Mouse (Mus musculus): Measurements from ENCODE around the gene Pfn1. TPM values are rescaled to one million over a fixed set of nuclear protein-coding genes. Genes with fewer than 3 reads are reported as not detected.

The Pfn1 gene
- polyA plus RNA-seq, 1 experiment from 2014 or later = 2,344 TPM

GRCm38 (mm10) chr11:70660571-70660970 lies 6.1 kb upstream of the Pfn1 start:
- peaks cover 23% of the 10 kb centered on the region for H3K4me1 ChIP-seq (replicated peaks; ENCODE audit: control insufficient read depth, insufficient read depth, low read length)
- WGBS = 85% methylated on average over 8 of the region's 8 CpGs
- no peak overlapping the region for H3K4me2 ChIP-seq (ENCODE audit: low read length)
- no peak overlapping the region for H3K4me3 ChIP-seq (ENCODE audit: low read depth, low read length)
- H3K9me3 ChIP-seq (ENCODE audit: control insufficient read depth, low read length) = no peaks in the 10 kb centered on the region
- H3K9ac ChIP-seq (ENCODE audit: low read length) = no peak overlapping the region
- ATAC-seq (replicated peaks; ENCODE audit: low FRiP score, low TSS enrichment, low read depth) = no peak
- no peak overlapping the region for H3K27ac ChIP-seq (ENCODE audit: low read depth)
- DNase-seq (ENCODE audit: low spot score) = no peak
- no peaks in the 10 kb centered on the region for H3K27me3 ChIP-seq (replicated peaks; ENCODE audit: control insufficient read depth, insufficient read depth, low read length)
- H3K36me3 ChIP-seq (ENCODE audit: control insufficient read depth, insufficient read depth, low read length) = peaks cover 40% of the 10 kb centered on the region

DNA sequence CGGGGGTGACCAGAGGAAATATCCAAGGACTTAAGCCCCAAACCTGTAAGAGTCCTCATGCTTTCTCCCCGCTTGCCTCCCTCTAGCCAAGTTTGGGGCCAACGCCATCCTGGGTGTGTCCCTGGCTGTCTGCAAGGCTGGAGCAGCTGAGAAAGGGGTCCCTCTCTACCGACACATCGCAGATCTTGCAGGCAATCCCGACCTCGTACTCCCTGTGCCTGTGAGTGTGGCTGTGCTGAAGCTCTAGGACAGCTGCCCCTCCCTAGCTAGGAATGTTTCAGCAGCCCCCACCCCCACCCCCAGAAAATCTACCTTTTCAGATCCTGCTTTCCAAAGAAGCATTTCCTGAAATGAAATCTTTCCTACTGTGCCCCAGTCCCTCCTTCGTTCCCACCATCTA lies 4.5 kb upstream of the Pfn1 start:
- H3K36me3 ChIP-seq (ENCODE audit: control insufficient read depth, insufficient read depth, low read length) = peaks cover 25% of the 10 kb centered on the region
- no peak overlapping the region for H3K27ac ChIP-seq (ENCODE audit: low read depth)
- DNase-seq (ENCODE audit: low spot score) = no peak
- 67% methylated on average over 8 of the region's 8 CpGs for WGBS
- no peaks in the 10 kb centered on the region for H3K9me3 ChIP-seq (ENCODE audit: control insufficient read depth, low read length)
- peaks cover 23% of the 10 kb centered on the region for H3K4me1 ChIP-seq (replicated peaks; ENCODE audit: control insufficient read depth, insufficient read depth, low read length)
- no peaks in the 10 kb centered on the region for H3K27me3 ChIP-seq (replicated peaks; ENCODE audit: control insufficient read depth, insufficient read depth, low read length)
- no peak for ATAC-seq (replicated peaks; ENCODE audit: low FRiP score, low TSS enrichment, low read depth)
- H3K4me2 ChIP-seq (ENCODE audit: low read length) = no peak overlapping the region
- H3K4me3 ChIP-seq (ENCODE audit: low read depth, low read length) = no peak overlapping the region
- no peak overlapping the region for H3K9ac ChIP-seq (ENCODE audit: low read length)

DNA sequence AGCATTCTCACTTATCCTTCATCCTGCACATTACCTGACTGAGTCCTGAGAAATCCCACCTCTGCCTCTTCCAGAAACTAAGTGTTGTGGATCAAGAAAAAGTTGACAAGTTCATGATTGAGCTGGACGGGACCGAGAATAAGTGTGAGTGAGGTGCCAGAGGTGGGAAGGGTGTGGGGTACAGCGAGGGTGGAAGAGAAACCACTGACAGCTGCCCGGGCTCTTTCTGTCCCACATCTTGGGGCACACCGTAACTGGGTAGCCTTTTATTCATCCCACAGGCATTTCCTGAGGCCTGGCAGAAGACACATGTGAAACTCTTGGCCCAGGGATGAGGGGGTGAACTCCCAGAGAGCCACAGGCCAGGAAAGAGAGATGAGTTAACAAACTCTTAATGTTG lies 4.1 kb upstream of the Pfn1 start:
- ATAC-seq (replicated peaks; ENCODE audit: low FRiP score, low TSS enrichment, low read depth) = no peak
- no peaks in the 10 kb centered on the region for H3K9me3 ChIP-seq (ENCODE audit: control insufficient read depth, low read length)
- H3K9ac ChIP-seq (ENCODE audit: low read length) = no peak overlapping the region

GRCm38 (mm10) chr11:70657991-70658390 lies 3.5 kb upstream of the Pfn1 start:
- H3K4me2 ChIP-seq (ENCODE audit: low read length) = no peak overlapping the region
- H3K9me3 ChIP-seq (ENCODE audit: control insufficient read depth, low read length) = no peaks in the 10 kb centered on the region
- peaks cover 23% of the 10 kb centered on the region for H3K4me1 ChIP-seq (replicated peaks; ENCODE audit: control insufficient read depth, insufficient read depth, low read length)
- ATAC-seq (replicated peaks; ENCODE audit: low FRiP score, low TSS enrichment, low read depth) (no peak), DNase-seq (ENCODE audit: low spot score) (no peak)
- WGBS = 56% methylated on average over 9 of the region's 9 CpGs
- H3K36me3 ChIP-seq (ENCODE audit: control insufficient read depth, insufficient read depth, low read length) = peaks cover 18% of the 10 kb centered on the region
- H3K27me3 ChIP-seq (replicated peaks; ENCODE audit: control insufficient read depth, insufficient read depth, low read length) = no peaks in the 10 kb centered on the region
- no peak overlapping the region for H3K27ac ChIP-seq (ENCODE audit: low read depth)
- no peak overlapping the region for H3K4me3 ChIP-seq (ENCODE audit: low read depth, low read length)
- no peak overlapping the region for H3K9ac ChIP-seq (ENCODE audit: low read length)

More for the DNA sequence above, 4.1 kb upstream of the Pfn1 start:
- no peak overlapping the region for H3K27ac ChIP-seq (ENCODE audit: low read depth)
- H3K4me1 ChIP-seq (replicated peaks; ENCODE audit: control insufficient read depth, insufficient read depth, low read length) = peaks cover 23% of the 10 kb centered on the region
- H3K27me3 ChIP-seq (replicated peaks; ENCODE audit: control insufficient read depth, insufficient read depth, low read length) = no peaks in the 10 kb centered on the region
- no peak overlapping the region for H3K4me2 ChIP-seq (ENCODE audit: low read length)
- DNase-seq (ENCODE audit: low spot score) = no peak
- WGBS = 92% methylated on average over 5 of the region's 5 CpGs
- no peak overlapping the region for H3K4me3 ChIP-seq (ENCODE audit: low read depth, low read length)
- peaks cover 21% of the 10 kb centered on the region for H3K36me3 ChIP-seq (ENCODE audit: control insufficient read depth, insufficient read depth, low read length)

DNA sequence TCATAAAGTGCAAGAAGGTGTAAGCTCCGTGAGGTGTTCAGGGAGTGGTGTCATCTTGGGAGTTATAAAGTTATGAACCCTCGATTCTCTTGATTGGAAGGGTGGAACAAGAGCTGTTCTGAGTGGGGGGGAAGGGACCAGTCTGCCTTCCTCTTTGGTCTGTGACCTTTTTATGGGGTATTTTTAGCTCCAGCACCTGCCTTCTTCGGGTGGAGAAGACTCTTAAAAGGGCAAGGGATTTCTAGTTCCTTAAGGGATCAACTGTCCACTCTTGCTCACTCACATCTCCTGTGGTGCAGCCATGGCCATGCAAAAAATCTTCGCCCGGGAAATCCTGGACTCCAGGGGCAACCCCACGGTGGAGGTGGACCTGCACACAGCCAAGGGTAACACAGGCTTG lies 3.1 kb upstream of the Pfn1 start:
- peaks cover 25% of the 10 kb centered on the region for H3K4me1 ChIP-seq (replicated peaks; ENCODE audit: control insufficient read depth, insufficient read depth, low read length)
- H3K9ac ChIP-seq (ENCODE audit: low read length) = no peak overlapping the region
- H3K9me3 ChIP-seq (ENCODE audit: control insufficient read depth, low read length) = no peaks in the 10 kb centered on the region
- 0 out of 2 replicates have a peak overlapping the region, but pooled peaks have one; percentile 98 for H3K27ac ChIP-seq (ENCODE audit: low read depth)
- no peak overlapping the region for H3K4me3 ChIP-seq (ENCODE audit: low read depth, low read length)
- WGBS = 45% methylated on average over 6 of the region's 6 CpGs
- DNase-seq (ENCODE audit: low spot score) (no peak), ATAC-seq (replicated peaks; ENCODE audit: low FRiP score, low TSS enrichment, low read depth) (no peak)
- H3K27me3 ChIP-seq (replicated peaks; ENCODE audit: control insufficient read depth, insufficient read depth, low read length) = no peaks in the 10 kb centered on the region
- peaks cover 18% of the 10 kb centered on the region for H3K36me3 ChIP-seq (ENCODE audit: control insufficient read depth, insufficient read depth, low read length)
- peak overlapping the region; percentile 98 for H3K4me2 ChIP-seq (ENCODE audit: low read length)

DNA sequence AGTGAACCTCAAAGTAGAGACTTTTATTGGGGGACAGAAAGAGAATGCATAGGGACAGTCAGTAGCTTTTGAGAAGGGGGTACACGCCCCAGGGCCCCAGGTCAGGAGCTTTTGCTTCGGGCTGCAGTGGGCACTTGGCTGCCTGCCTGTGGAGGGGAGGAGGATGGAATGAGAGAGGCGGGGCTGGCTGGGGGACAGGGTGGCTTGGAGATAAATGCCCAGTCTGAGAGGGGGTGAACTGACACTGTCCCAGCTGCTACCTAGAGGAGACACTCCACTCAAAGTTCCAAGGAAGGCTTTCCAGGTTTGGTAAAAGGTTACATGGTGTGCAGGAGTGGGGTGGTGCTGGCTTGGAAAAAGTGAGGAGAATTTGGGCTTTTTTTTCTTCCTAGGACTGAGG lies 2.5 kb upstream of the Pfn1 start, which contains the start of gene Eno3:
Gene Eno3 (plus strand): TSS at position 239 of the 400 bp plus-strand sequence.
- no peaks in the 10 kb centered on the region for H3K9me3 ChIP-seq (ENCODE audit: control insufficient read depth, low read length)
- peaks cover 31% of the 10 kb centered on the region for H3K4me1 ChIP-seq (replicated peaks; ENCODE audit: control insufficient read depth, insufficient read depth, low read length)
- H3K4me3 ChIP-seq (ENCODE audit: low read depth, low read length) = peak within 1 kb of the TSS; percentile 100
- H3K36me3 ChIP-seq (ENCODE audit: control insufficient read depth, insufficient read depth, low read length) = peaks cover 18% of the 10 kb centered on the region
- ATAC-seq (replicated peaks; ENCODE audit: low FRiP score, low TSS enrichment, low read depth) (no peak), DNase-seq (ENCODE audit: low spot score) (no peak)
- H3K27ac ChIP-seq (ENCODE audit: low read depth) = peak within 1 kb of the TSS; percentile 98
- peak within 1 kb of the TSS; percentile 98 for H3K4me2 ChIP-seq (ENCODE audit: low read length)
- peak within 1 kb of the TSS; percentile 99 for H3K9ac ChIP-seq (ENCODE audit: low read length)
- 22% methylated on average over 3 of the region's 3 CpGs for WGBS
- H3K27me3 ChIP-seq (replicated peaks; ENCODE audit: control insufficient read depth, insufficient read depth, low read length) = no peaks in the 10 kb centered on the region

DNA sequence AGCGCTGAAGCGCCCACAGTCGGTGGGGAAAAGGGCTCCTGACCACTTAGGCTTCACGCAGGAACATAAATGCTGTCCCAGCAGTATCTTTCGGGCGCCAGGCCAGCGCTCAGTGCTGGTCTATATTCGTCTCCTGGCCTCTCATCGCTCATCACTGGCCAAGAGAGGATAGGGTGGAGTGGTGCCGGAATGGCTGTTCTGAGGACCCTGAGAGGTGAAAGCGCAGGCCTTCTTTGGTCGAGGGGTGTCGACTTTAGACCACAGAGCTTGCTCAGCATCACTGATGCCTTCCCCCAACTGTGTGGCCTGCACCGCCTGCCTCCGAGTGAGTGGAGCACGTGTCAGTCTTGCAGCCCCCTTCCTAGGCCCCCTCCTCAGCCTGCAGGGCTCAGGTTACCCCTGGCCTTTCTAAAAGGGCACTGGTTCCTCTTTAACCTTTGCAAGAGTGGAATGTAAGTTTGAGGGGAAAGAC lies 2.0 kb upstream of the Pfn1 start:
- H3K4me2 ChIP-seq (ENCODE audit: low read length) = peak overlapping the region; percentile 98
- H3K4me1 ChIP-seq (replicated peaks; ENCODE audit: control insufficient read depth, insufficient read depth, low read length) = peaks cover 36% of the 10 kb centered on the region
- H3K27me3 ChIP-seq (replicated peaks; ENCODE audit: control insufficient read depth, insufficient read depth, low read length) = no peaks in the 10 kb centered on the region
- H3K9me3 ChIP-seq (ENCODE audit: control insufficient read depth, low read length) = no peaks in the 10 kb centered on the region
- no peak for ATAC-seq (replicated peaks; ENCODE audit: low FRiP score, low TSS enrichment, low read depth)
- WGBS = 8% methylated on average over 16 of the region's 16 CpGs
- H3K27ac ChIP-seq (ENCODE audit: low read depth) = peak overlapping the region; percentile 98
- H3K36me3 ChIP-seq (ENCODE audit: control insufficient read depth, insufficient read depth, low read length) = peaks cover 21% of the 10 kb centered on the region
- H3K9ac ChIP-seq (ENCODE audit: low read length) = peak overlapping the region; percentile 99
- peak; percentile 66 for DNase-seq (ENCODE audit: low spot score)
- H3K4me3 ChIP-seq (ENCODE audit: low read depth, low read length) = peak overlapping the region; percentile 100

DNA sequence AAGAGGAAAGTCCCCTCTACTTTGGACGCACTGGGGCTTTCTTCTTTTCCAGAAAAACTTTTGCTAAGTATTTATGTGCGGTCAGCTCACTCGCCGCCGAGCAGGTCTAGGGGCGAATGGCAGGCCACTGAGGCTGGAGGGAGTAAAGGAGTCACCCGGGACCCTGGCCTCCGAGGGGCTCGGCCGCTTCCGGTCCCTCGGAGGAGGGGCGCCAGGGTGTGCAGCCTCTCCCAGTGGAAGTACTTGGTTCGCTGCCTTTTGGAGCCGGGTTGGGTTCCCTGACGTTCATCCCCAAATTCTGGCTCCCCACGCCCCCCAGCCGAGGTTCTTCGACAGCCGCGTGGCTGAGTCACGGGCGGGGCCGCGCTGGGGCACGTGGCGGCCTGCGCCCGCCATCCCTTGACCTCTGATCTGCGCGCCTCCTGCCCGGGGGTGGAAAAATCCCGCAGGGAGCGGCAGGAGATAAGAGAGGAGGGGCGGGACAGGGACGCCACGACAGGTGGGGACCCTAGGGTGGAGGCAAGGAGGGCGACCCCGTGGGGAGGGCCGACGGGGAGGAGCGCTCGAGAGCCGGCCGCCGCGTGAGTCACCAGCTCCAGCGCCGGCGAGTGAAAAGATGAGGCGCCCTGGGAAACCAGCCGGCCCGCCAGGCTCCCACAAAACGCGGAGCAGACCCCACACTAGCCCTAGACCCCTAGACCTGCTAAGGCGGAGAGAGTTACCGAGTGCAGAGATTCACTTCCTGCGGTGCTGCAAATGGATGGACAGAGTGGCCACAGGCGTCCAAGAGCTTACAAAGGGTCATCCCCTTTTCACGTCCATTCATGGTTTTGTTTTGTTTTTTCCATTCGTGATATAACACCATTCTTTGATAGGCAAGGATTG lies 1.4 kb upstream of the Pfn1 start:
- Histone ChIP-seq H3K9me3 (ENCODE audit: control insufficient read depth, low read length) (no peaks in the 10 kb centered on the region), H3K4me2 (ENCODE audit: low read length) (peak overlapping the region; percentile 98), H3K4me1 (replicated peaks; ENCODE audit: control insufficient read depth, insufficient read depth, low read length) (peaks cover 43% of the 10 kb centered on the region), H3K27ac (ENCODE audit: low read depth) (peak overlapping the region; percentile 98), H3K9ac (ENCODE audit: low read length) (peak overlapping the region; percentile 99), H3K36me3 (ENCODE audit: control insufficient read depth, insufficient read depth, low read length) (peaks cover 24% of the 10 kb centered on the region), H3K4me3 (ENCODE audit: low read depth, low read length) (peak overlapping the region; percentile 100), H3K27me3 (replicated peaks; ENCODE audit: control insufficient read depth, insufficient read depth, low read length) (no peaks in the 10 kb centered on the region)
- WGBS = under 1% methylated on average over 58 of the region's 61 CpGs
- ATAC-seq (replicated peaks; ENCODE audit: low FRiP score, low TSS enrichment, low read depth) (peak; percentile 63), DNase-seq (ENCODE audit: low spot score) (peak; percentile 81)

All from intestine, embryonic 14.5 days (tissue).